Mouse (Mus musculus): ENCODE data around the gene Crxos. TPM values are rescaled to one million over a fixed set of nuclear protein-coding genes. Genes with fewer than 3 reads are reported as not detected.

The Crxos gene
- polyA plus RNA-seq, 2 experiments: not detected

GRCm38 (mm10) chr7:15945211-15945610 is 62.8 kb downstream of the Crxos start:
- WGBS: 6% methylated on average over 8 of the region's 8 CpGs
- H3K36me3 ChIP-seq (ENCODE audit: control insufficient read depth, insufficient read depth, low read length): peaks cover 47% of the 10 kb centered on the region
- no peak for DNase-seq (ENCODE audit: low spot score)
- H3K4me1 ChIP-seq (ENCODE audit: control insufficient read depth, insufficient read depth, low read length): peaks cover 16% of the 10 kb centered on the region
- no peak for TF ChIP-seq POLR2A (IDR thresholded peaks at IDR 0.05; ENCODE audit: borderline replicate concordance, extremely low read depth, insufficient read depth, insufficient read length)
- no peak for ATAC-seq (ENCODE audit: low FRiP score, low read depth)
- H3K9ac ChIP-seq (ENCODE audit: low read depth, low read length, severe bottlenecking): peak overlapping the region; percentile 71
- peak overlapping the region; percentile 77 for H3K4me3 ChIP-seq (replicated peaks; ENCODE audit: low read length)
- H3K27me3 ChIP-seq (ENCODE audit: control insufficient read depth, insufficient read depth, low read length): no peaks in the 10 kb centered on the region
- 0 out of 2 replicates have a peak overlapping the region, but pooled peaks have one; percentile 90 for H3K27ac ChIP-seq (replicated peaks; ENCODE audit: low read depth, low read length)
- H3K9me3 ChIP-seq (ENCODE audit: control insufficient read depth, low read length): no peaks in the 10 kb centered on the region
- H3K4me2 ChIP-seq (replicated peaks; ENCODE audit: low read depth, low read length, severe bottlenecking): peak overlapping the region; percentile 90

GRCm38 (mm10) chr7:15945721-15946536 is 63.5 kb downstream of the Crxos start, which contains the start of gene Nop53:
TSS of gene Nop53 (minus strand) at chr7:15946074.
- peak within 1 kb of the TSS; percentile 77 for H3K4me3 ChIP-seq (replicated peaks; ENCODE audit: low read length)
- ATAC-seq (ENCODE audit: low FRiP score, low read depth) (peak; percentile 94), DNase-seq (ENCODE audit: low spot score) (peak; percentile 97)
- peaks cover 47% of the 10 kb centered on the region for H3K36me3 ChIP-seq (ENCODE audit: control insufficient read depth, insufficient read depth, low read length)
- peak; percentile 35; the same call in 1 of the 2 replicates for TF ChIP-seq POLR2A (IDR thresholded peaks at IDR 0.05; ENCODE audit: borderline replicate concordance, extremely low read depth, insufficient read depth, insufficient read length)
- H3K9me3 ChIP-seq (ENCODE audit: control insufficient read depth, low read length): no peaks in the 10 kb centered on the region
- H3K4me1 ChIP-seq (ENCODE audit: control insufficient read depth, insufficient read depth, low read length): peaks cover 16% of the 10 kb centered on the region
- no peaks in the 10 kb centered on the region for H3K27me3 ChIP-seq (ENCODE audit: control insufficient read depth, insufficient read depth, low read length)
- H3K4me2 ChIP-seq (replicated peaks; ENCODE audit: low read depth, low read length, severe bottlenecking): peak within 1 kb of the TSS; percentile 90
- peak within 1 kb of the TSS; percentile 71 for H3K9ac ChIP-seq (ENCODE audit: low read depth, low read length, severe bottlenecking)
- H3K27ac ChIP-seq (replicated peaks; ENCODE audit: low read depth, low read length): peak within 1 kb of the TSS; percentile 90
- 2% methylated on average over 59 of the region's 59 CpGs for WGBS

- Histone ChIP-seq H3K4me2 (replicated peaks; ENCODE audit: low read depth, low read length, severe bottlenecking) (peak overlapping the region; percentile 53; the same call in 1 of the 2 replicates), H3K4me1 (ENCODE audit: control insufficient read depth, insufficient read depth, low read length) (peaks cover 16% of the 10 kb centered on the region), H3K9ac (ENCODE audit: low read depth, low read length, severe bottlenecking) (no peak overlapping the region), H3K27me3 (ENCODE audit: control insufficient read depth, insufficient read depth, low read length) (no peaks in the 10 kb centered on the region), H3K4me3 (replicated peaks; ENCODE audit: low read length) (no peak overlapping the region), H3K9me3 (ENCODE audit: control insufficient read depth, low read length) (no peaks in the 10 kb centered on the region), H3K36me3 (ENCODE audit: control insufficient read depth, insufficient read depth, low read length) (peaks cover 47% of the 10 kb centered on the region), H3K27ac (replicated peaks; ENCODE audit: low read depth, low read length) (no peak overlapping the region)
- 51% methylated on average over 4 of the region's 4 CpGs for WGBS
- no peak for TF ChIP-seq POLR2A (IDR thresholded peaks at IDR 0.05; ENCODE audit: borderline replicate concordance, extremely low read depth, insufficient read depth, insufficient read length)
- DNase-seq (ENCODE audit: low spot score) (no peak), ATAC-seq (ENCODE audit: low FRiP score, low read depth) (no peak)
Observed at GRCm38 (mm10) chr7:15947653-15948260, 65.3 kb downstream of the Crxos start.

- Histone ChIP-seq H3K27me3 (ENCODE audit: control insufficient read depth, insufficient read depth, low read length) (no peaks in the 10 kb centered on the region), H3K4me2 (replicated peaks; ENCODE audit: low read depth, low read length, severe bottlenecking) (peak overlapping the region; percentile 53), H3K36me3 (ENCODE audit: control insufficient read depth, insufficient read depth, low read length) (peaks cover 42% of the 10 kb centered on the region), H3K9ac (ENCODE audit: low read depth, low read length, severe bottlenecking) (peak overlapping the region; percentile 36), H3K9me3 (ENCODE audit: control insufficient read depth, low read length) (no peaks in the 10 kb centered on the region; the same call in 1 of the 2 replicates), H3K4me3 (replicated peaks; ENCODE audit: low read length) (peak overlapping the region; percentile 23), H3K27ac (replicated peaks; ENCODE audit: low read depth, low read length) (peak overlapping the region; percentile 48; the same call in 1 of the 2 replicates), H3K4me1 (ENCODE audit: control insufficient read depth, insufficient read depth, low read length) (peaks cover 16% of the 10 kb centered on the region)
- 2% methylated on average over 23 of the region's 23 CpGs for WGBS
- TF ChIP-seq POLR2A (IDR thresholded peaks at IDR 0.05; ENCODE audit: borderline replicate concordance, extremely low read depth, insufficient read depth, insufficient read length): no peak
- DNase-seq (ENCODE audit: low spot score) (peak; percentile 82), ATAC-seq (ENCODE audit: low FRiP score, low read depth) (peak; percentile 25)
Observed at GRCm38 (mm10) chr7:15948381-15948941, 66.0 kb downstream of the Crxos start.

- no peak for DNase-seq (ENCODE audit: low spot score)
- Histone ChIP-seq H3K4me3 (replicated peaks; ENCODE audit: low read length) (no peak overlapping the region), H3K36me3 (ENCODE audit: control insufficient read depth, insufficient read depth, low read length) (peaks cover 37% of the 10 kb centered on the region), H3K9ac (ENCODE audit: low read depth, low read length, severe bottlenecking) (peak overlapping the region; percentile 36; the same call in 1 of the 2 replicates), H3K27ac (replicated peaks; ENCODE audit: low read depth, low read length) (no peak overlapping the region), H3K27me3 (ENCODE audit: control insufficient read depth, insufficient read depth, low read length) (no peaks in the 10 kb centered on the region), H3K9me3 (ENCODE audit: control insufficient read depth, low read length) (no peaks in the 10 kb centered on the region; the same call in 1 of the 2 replicates), H3K4me1 (ENCODE audit: control insufficient read depth, insufficient read depth, low read length) (peaks cover 16% of the 10 kb centered on the region), H3K4me2 (replicated peaks; ENCODE audit: low read depth, low read length, severe bottlenecking) (no peak overlapping the region)
- no peak for ATAC-seq (ENCODE audit: low FRiP score, low read depth)
- TF ChIP-seq POLR2A (IDR thresholded peaks at IDR 0.05; ENCODE audit: borderline replicate concordance, extremely low read depth, insufficient read depth, insufficient read length): no peak
- WGBS: 87% methylated on average over 7 of the region's 7 CpGs
Observed at GRCm38 (mm10) chr7:15949216-15949790, 66.9 kb downstream of the Crxos start.
